Mouse (Mus musculus) liver, postnatal 0 days (tissue): ENCODE measurements at regions not wholly inside any gene's neighbourhood (a gene's known extent, or its start where the extent isn't known, plus 50 kb on each side); places are given as distances from the start of the nearest gene placed in this dataset.

Experiments used
- CTCF ChIP-seq: sonication (generic); IDR thresholded peaks from 2 replicates; pipeline ENCODE4 v1.5.1; 2016; ENCODE audit warnings: antibody characterized with exemption, low read depth
- EP300 ChIP-seq: IDR thresholded peaks from 2 replicates; pipeline ENCODE4 v1.6.1; 2016; ENCODE audit warnings: antibody characterized with exemption, low read depth, mild to moderate bottlenecking

GRCm38 (mm10) chr3:21341916-21342315 lies 734.5 kb upstream of the Tbl1xr1 start:
- no peak for TF ChIP-seq EP300
- no peak for TF ChIP-seq CTCF
